Mouse (Mus musculus) lung, postnatal 0 days (tissue): ENCODE measurements at regions not wholly inside any gene's neighbourhood (a gene's known extent, or its start where the extent isn't known, plus 50 kb on each side); places are given as distances from the start of the nearest gene placed in this dataset.

ENCODE experiments used
- CTCF ChIP-seq: IDR thresholded peaks from 2 replicates; pipeline ENCODE4 v1.5.1; 2016; ENCODE audit warnings: antibody characterized with exemption, mild to moderate bottlenecking
- EP300 ChIP-seq: IDR thresholded peaks from 2 replicates; pipeline ENCODE4 v1.6.1; 2016; ENCODE audit warnings: antibody characterized with exemption, mild to moderate bottlenecking, control low read depth

- TF ChIP-seq CTCF (no peak), EP300 (peak; percentile 35; the same call in 1 of the 2 replicates)
Measured at GRCm38 (mm10) chr1:189576311-189577002, 111.4 kb downstream of the Cenpf start.
